Mouse (Mus musculus): ENCODE data around the gene Efcab12. TPM values are rescaled to one million over a fixed set of nuclear protein-coding genes. Genes with fewer than 3 reads are reported as not detected.
"Not testable (repeated sequence)": the region's sequence is repeated elsewhere in the genome, so short reads cannot be mapped to it uniquely, and the experiment has no call there.

Gene Efcab12
- polyA plus RNA-seq (2014; fragmentation: Nextera tagmentation; extraction: Ambion mirVana), result 0.27 TPM in 2 replicates

GRCm38 (mm10) chr6:115838161-115838597, at the start of gene Efcab12:
TSS of gene Efcab12 (minus strand) at chr6:115838412.
- WGBS, result 5% methylated on average over 19 of the region's 19 CpGs
- Histone ChIP-seq H3K4me1 (replicated peaks; ENCODE audit: control insufficient read depth, insufficient read depth, low read length) (peaks cover 3% of the 10 kb centered on the region), H3K9me3 (ENCODE audit: control insufficient read depth, low read length) (no peaks in the 10 kb centered on the region), H3K4me3 (ENCODE audit: low read depth, low read length) (peak within 1 kb of the TSS; percentile 46), H3K9ac (ENCODE audit: low read depth, low read length) (peak within 1 kb of the TSS; percentile 37), H3K4me2 (peak within 1 kb of the TSS; percentile 90), H3K27ac (ENCODE audit: low read depth, low read length) (no peak within 1 kb of the TSS), H3K36me3 (ENCODE audit: control insufficient read depth, insufficient read depth, low read length) (peaks cover 8% of the 10 kb centered on the region; the same call in 1 of the 2 replicates), H3K27me3 (replicated peaks; ENCODE audit: control insufficient read depth, insufficient read depth, low read length) (no peaks in the 10 kb centered on the region)
- DNase-seq (ENCODE audit: low spot score), result peak; percentile 56
- peak; percentile 86 for ATAC-seq (replicated peaks; ENCODE audit: low FRiP score)

- Histone ChIP-seq H3K36me3 (ENCODE audit: control insufficient read depth, insufficient read depth, low read length) (peaks cover 9% of the 10 kb centered on the region; the same call in 1 of the 2 replicates), H3K9me3 (ENCODE audit: control insufficient read depth, low read length) (no peaks in the 10 kb centered on the region), H3K9ac (ENCODE audit: low read depth, low read length) (no peak overlapping the region), H3K4me2 (no peak overlapping the region), H3K27ac (ENCODE audit: low read depth, low read length) (no peak overlapping the region), H3K4me3 (ENCODE audit: low read depth, low read length) (no peak overlapping the region), H3K27me3 (replicated peaks; ENCODE audit: control insufficient read depth, insufficient read depth, low read length) (no peaks in the 10 kb centered on the region), H3K4me1 (replicated peaks; ENCODE audit: control insufficient read depth, insufficient read depth, low read length) (no peaks in the 10 kb centered on the region)
- WGBS, result 42% methylated on average over 4 of the region's 4 CpGs
- ATAC-seq (replicated peaks; ENCODE audit: low FRiP score) (no peak; the same call in 1 of the 2 replicates), DNase-seq (ENCODE audit: low spot score) (no peak)
Measured at GRCm38 (mm10) chr6:115886894-115887293, 48.7 kb upstream of the Efcab12 start.

GRCm38 (mm10) chr6:115884018-115884417, 45.8 kb upstream of the Efcab12 start:
- no peak overlapping the region for H3K9ac ChIP-seq (ENCODE audit: low read depth, low read length)
- H3K4me1 ChIP-seq (replicated peaks; ENCODE audit: control insufficient read depth, insufficient read depth, low read length), result no peaks in the 10 kb centered on the region
- no peaks in the 10 kb centered on the region for H3K27me3 ChIP-seq (replicated peaks; ENCODE audit: control insufficient read depth, insufficient read depth, low read length)
- ATAC-seq (replicated peaks; ENCODE audit: low FRiP score) (no peak), DNase-seq (ENCODE audit: low spot score) (no peak)
- H3K4me3 ChIP-seq (ENCODE audit: low read depth, low read length), result no peak overlapping the region
- H3K36me3 ChIP-seq (ENCODE audit: control insufficient read depth, insufficient read depth, low read length), result peaks cover 9% of the 10 kb centered on the region; the same call in 1 of the 2 replicates
- no peaks in the 10 kb centered on the region for H3K9me3 ChIP-seq (ENCODE audit: control insufficient read depth, low read length)
- no peak overlapping the region for H3K27ac ChIP-seq (ENCODE audit: low read depth, low read length)
- H3K4me2 ChIP-seq, result no peak overlapping the region

- H3K4me3 ChIP-seq (ENCODE audit: low read depth, low read length), result no peak overlapping the region
- H3K9me3 ChIP-seq (ENCODE audit: control insufficient read depth, low read length), result no peaks in the 10 kb centered on the region
- DNase-seq (ENCODE audit: low spot score) (no peak), ATAC-seq (replicated peaks; ENCODE audit: low FRiP score) (no peak)
- H3K27ac ChIP-seq (ENCODE audit: low read depth, low read length), result no peak overlapping the region
- no peaks in the 10 kb centered on the region for H3K36me3 ChIP-seq (ENCODE audit: control insufficient read depth, insufficient read depth, low read length)
- H3K4me1 ChIP-seq (replicated peaks; ENCODE audit: control insufficient read depth, insufficient read depth, low read length), result no peaks in the 10 kb centered on the region
- 54% methylated on average over 8 of the region's 8 CpGs for WGBS
- no peak overlapping the region for H3K9ac ChIP-seq (ENCODE audit: low read depth, low read length)
- no peaks in the 10 kb centered on the region for H3K27me3 ChIP-seq (replicated peaks; ENCODE audit: control insufficient read depth, insufficient read depth, low read length)
- no peak overlapping the region for H3K4me2 ChIP-seq
Measured at GRCm38 (mm10) chr6:115880751-115881150, 42.5 kb upstream of the Efcab12 start.

GRCm38 (mm10) chr6:115879736-115880135, 41.5 kb upstream of the Efcab12 start:
- 69% methylated on average over 6 of the region's 6 CpGs for WGBS

GRCm38 (mm10) chr6:115878694-115879093, 40.5 kb upstream of the Efcab12 start:
- Histone ChIP-seq H3K9me3 (ENCODE audit: control insufficient read depth, low read length) (no peaks in the 10 kb centered on the region), H3K4me2 (no peak overlapping the region), H3K4me3 (ENCODE audit: low read depth, low read length) (no peak overlapping the region), H3K4me1 (replicated peaks; ENCODE audit: control insufficient read depth, insufficient read depth, low read length) (no peaks in the 10 kb centered on the region), H3K27me3 (replicated peaks; ENCODE audit: control insufficient read depth, insufficient read depth, low read length) (no peaks in the 10 kb centered on the region), H3K27ac (ENCODE audit: low read depth, low read length) (no peak overlapping the region), H3K9ac (ENCODE audit: low read depth, low read length) (no peak overlapping the region), H3K36me3 (ENCODE audit: control insufficient read depth, insufficient read depth, low read length) (no peaks in the 10 kb centered on the region)
- DNase-seq (ENCODE audit: low spot score) (no peak), ATAC-seq (replicated peaks; ENCODE audit: low FRiP score) (no peak)
- 73% methylated on average over 6 of the region's 6 CpGs for WGBS

More at GRCm38 (mm10) chr6:115879736-115880135, 41.5 kb upstream of the Efcab12 start:
- no peak overlapping the region for H3K27ac ChIP-seq (ENCODE audit: low read depth, low read length)
- no peak overlapping the region for H3K9ac ChIP-seq (ENCODE audit: low read depth, low read length)
- ATAC-seq (replicated peaks; ENCODE audit: low FRiP score) (no peak), DNase-seq (ENCODE audit: low spot score) (no peak)
- H3K9me3 ChIP-seq (ENCODE audit: control insufficient read depth, low read length), result no peaks in the 10 kb centered on the region
- H3K4me2 ChIP-seq, result no peak overlapping the region
- no peaks in the 10 kb centered on the region for H3K27me3 ChIP-seq (replicated peaks; ENCODE audit: control insufficient read depth, insufficient read depth, low read length)
- no peak overlapping the region for H3K4me3 ChIP-seq (ENCODE audit: low read depth, low read length)
- H3K4me1 ChIP-seq (replicated peaks; ENCODE audit: control insufficient read depth, insufficient read depth, low read length), result no peaks in the 10 kb centered on the region
- no peaks in the 10 kb centered on the region for H3K36me3 ChIP-seq (ENCODE audit: control insufficient read depth, insufficient read depth, low read length)

- no peak for ATAC-seq (replicated peaks; ENCODE audit: low FRiP score)
- H3K4me3 ChIP-seq (ENCODE audit: low read depth, low read length), result no peak overlapping the region
Measured at GRCm38 (mm10) chr6:115877239-115877638, 39.0 kb upstream of the Efcab12 start.

GRCm38 (mm10) chr6:115871318-115871717, 33.1 kb upstream of the Efcab12 start:
- H3K9ac ChIP-seq (ENCODE audit: low read depth, low read length), result not testable (repeated sequence)

More at GRCm38 (mm10) chr6:115877239-115877638, 39.0 kb upstream of the Efcab12 start:
- H3K4me2 ChIP-seq, result no peak overlapping the region
- H3K36me3 ChIP-seq (ENCODE audit: control insufficient read depth, insufficient read depth, low read length), result no peaks in the 10 kb centered on the region
- no peak overlapping the region for H3K27ac ChIP-seq (ENCODE audit: low read depth, low read length)
- DNase-seq (ENCODE audit: low spot score), result no peak
- no peak overlapping the region for H3K9ac ChIP-seq (ENCODE audit: low read depth, low read length)
- H3K9me3 ChIP-seq (ENCODE audit: control insufficient read depth, low read length), result no peaks in the 10 kb centered on the region
- no peaks in the 10 kb centered on the region for H3K27me3 ChIP-seq (replicated peaks; ENCODE audit: control insufficient read depth, insufficient read depth, low read length)
- 57% methylated on average over 2 of the region's 2 CpGs for WGBS
- H3K4me1 ChIP-seq (replicated peaks; ENCODE audit: control insufficient read depth, insufficient read depth, low read length), result no peaks in the 10 kb centered on the region

GRCm38 (mm10) chr6:115867157-115867556, 28.9 kb upstream of the Efcab12 start:
- H3K4me3 ChIP-seq (ENCODE audit: low read depth, low read length); H3K9ac ChIP-seq (ENCODE audit: low read depth, low read length); ATAC-seq (replicated peaks; ENCODE audit: low FRiP score); DNase-seq (ENCODE audit: low spot score); H3K27me3 ChIP-seq (replicated peaks; ENCODE audit: control insufficient read depth, insufficient read depth, low read length); H3K9me3 ChIP-seq (ENCODE audit: control insufficient read depth, low read length); H3K36me3 ChIP-seq (ENCODE audit: control insufficient read depth, insufficient read depth, low read length); H3K4me1 ChIP-seq (replicated peaks; ENCODE audit: control insufficient read depth, insufficient read depth, low read length); H3K27ac ChIP-seq (ENCODE audit: low read depth, low read length); H3K4me2 ChIP-seq: not testable (repeated sequence)
- whole genome bisulfite sequencing, result no CpG with 5 or more reads among the region's 3 CpGs

More at GRCm38 (mm10) chr6:115871318-115871717, 33.1 kb upstream of the Efcab12 start:
- H3K36me3 ChIP-seq (ENCODE audit: control insufficient read depth, insufficient read depth, low read length); DNase-seq (ENCODE audit: low spot score); H3K27ac ChIP-seq (ENCODE audit: low read depth, low read length); ATAC-seq (replicated peaks; ENCODE audit: low FRiP score); H3K4me1 ChIP-seq (replicated peaks; ENCODE audit: control insufficient read depth, insufficient read depth, low read length); H3K4me3 ChIP-seq (ENCODE audit: low read depth, low read length); H3K4me2 ChIP-seq; H3K9me3 ChIP-seq (ENCODE audit: control insufficient read depth, low read length); H3K27me3 ChIP-seq (replicated peaks; ENCODE audit: control insufficient read depth, insufficient read depth, low read length): not testable (repeated sequence)
- WGBS, result no CpG with 5 or more reads among the region's 3 CpGs

Measured in liver, embryonic 11.5 days (tissue).